Mouse (Mus musculus): ENCODE measurements at regions not wholly inside any gene's neighbourhood (a gene's known extent, or its start where the extent isn't known, plus 50 kb on each side); places are given as distances from the start of the nearest gene placed in this dataset.

GRCm38 (mm10) chr10:93361654-93362195 lies 50.8 kb upstream of the Elk3 start:
- DNase-seq = no peak

- no peak for DNase-seq
These were observed 53.3 kb upstream of the Elk3 start for GRCm38 (mm10) chr10:93364108-93364793.

DNA sequence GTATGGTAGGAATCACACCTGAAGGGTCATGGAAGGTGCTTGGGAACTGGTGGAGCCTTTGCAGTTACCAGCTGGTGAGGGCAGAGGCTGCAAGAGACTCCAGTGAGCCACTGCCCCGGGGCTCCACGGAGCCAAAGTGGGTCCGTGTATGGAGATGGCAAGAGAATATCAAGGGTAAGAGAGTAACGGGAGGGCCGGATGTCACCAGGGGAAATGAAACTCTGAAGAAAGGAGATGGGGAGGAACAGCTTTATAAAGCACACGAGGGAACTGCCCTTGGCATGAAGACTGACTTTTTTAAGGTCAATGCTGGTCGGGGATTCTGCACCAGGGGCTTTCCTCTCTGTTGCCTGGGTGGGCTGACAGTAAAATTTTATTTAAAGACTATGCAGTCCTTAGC lies 53.9 kb upstream of the Elk3 start:
- DNase-seq = no peak

- DNase-seq = no peak
These were observed 54.4 kb upstream of the Elk3 start for GRCm38 (mm10) chr10:93365318-93365717.

GRCm38 (mm10) chr10:93365824-93366223 lies 54.9 kb upstream of the Elk3 start:
- no peak for DNase-seq

DNA sequence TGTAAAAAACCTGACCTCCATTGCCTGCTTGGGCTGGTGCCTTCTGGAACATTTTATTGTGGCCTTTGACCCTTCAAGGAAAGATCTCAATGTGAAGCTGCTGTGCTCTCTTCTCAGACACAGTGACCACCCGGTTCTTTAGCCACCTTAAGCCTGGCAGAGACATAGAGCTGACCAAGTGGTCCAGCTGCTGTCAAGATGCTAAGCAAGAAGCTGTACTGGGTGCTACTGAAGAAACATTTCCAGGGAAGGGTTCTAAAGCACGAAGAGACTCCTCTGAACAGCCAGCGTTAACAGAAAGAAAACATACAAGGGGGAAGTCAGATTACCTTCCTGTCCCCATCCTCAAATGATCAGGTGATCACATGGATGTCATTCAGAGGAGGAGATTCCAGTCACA lies 58.8 kb upstream of the Elk3 start:
- no peak for DNase-seq

DNA sequence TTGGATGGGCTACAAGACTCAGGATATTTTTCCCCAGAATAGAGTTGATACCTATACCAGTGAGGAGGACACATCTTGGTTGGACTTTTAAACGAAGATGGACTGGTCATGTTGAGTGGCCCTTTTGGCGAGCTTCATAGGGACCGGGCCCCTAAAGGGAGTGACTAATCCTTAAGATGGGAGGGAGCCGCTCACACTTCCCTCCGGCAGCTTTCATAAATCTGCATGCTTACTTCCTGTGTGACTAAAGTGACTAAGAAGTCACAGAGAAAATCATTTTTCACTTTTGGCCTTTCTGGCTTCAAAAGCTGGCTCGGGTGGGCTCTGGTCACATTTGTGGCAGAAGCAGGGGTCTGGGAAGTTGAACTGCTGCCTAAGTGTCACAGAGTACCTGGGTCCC lies 59.4 kb upstream of the Elk3 start:
- no peak for DNase-seq

DNA sequence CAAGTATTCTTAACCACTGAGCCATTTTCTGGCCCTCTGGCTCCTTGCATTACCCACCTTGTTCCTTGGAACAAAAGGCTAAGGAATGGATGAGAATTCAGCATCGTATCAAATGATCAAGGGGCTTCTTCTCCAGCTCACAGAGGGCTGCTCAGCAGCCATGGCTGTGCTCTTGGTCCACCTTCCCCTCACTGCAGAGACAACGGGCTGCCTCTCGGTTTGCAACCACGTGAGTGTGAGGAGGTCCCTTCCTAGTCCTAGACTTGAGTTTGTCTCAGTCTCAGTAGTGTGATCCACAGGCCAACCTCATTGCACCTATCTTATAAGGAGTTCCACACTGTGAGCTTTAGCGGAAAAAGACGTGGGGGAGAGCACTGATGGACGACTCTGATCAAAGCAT lies 61.3 kb upstream of the Elk3 start:
- DNase-seq = no peak

DNA sequence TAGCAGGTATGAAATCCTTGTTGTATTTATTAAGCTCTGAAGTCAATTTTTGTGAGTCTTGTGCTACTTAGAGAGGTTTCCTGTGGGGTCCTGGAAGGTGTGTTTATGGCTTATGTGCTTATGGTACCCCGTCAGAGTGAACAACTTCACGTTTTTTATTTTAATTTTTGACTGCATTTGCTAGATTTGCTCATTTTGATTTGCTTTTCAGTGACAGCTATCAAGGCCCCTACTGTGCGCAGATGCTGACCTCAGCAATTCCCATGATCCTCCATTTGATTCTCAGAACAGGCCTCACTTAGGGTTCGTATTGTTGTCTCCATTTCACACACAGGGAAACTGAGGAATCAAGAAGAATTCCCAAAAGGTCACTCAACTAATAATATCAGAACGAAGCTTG lies 62.3 kb upstream of the Elk3 start:
- DNase-seq = no peak

- DNase-seq = no peak
These were observed 63.2 kb upstream of the Elk3 start for GRCm38 (mm10) chr10:93373954-93374689.

DNA sequence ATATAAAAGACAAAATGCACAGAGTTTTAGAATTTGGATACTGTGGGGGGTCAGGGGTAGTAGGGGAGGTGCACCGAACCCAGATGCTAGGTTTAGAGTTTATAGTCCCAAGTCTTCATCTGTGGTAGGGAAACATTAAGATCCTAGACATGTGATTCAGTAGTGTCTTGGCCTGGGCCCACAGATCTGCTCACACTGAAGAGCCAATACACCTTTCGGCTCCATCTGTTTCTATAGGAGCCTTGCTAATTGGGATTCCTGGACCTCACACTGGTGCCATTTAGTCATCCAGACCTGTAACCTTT lies 63.7 kb upstream of the Elk3 start:
- DNase-seq = no peak

DNA sequence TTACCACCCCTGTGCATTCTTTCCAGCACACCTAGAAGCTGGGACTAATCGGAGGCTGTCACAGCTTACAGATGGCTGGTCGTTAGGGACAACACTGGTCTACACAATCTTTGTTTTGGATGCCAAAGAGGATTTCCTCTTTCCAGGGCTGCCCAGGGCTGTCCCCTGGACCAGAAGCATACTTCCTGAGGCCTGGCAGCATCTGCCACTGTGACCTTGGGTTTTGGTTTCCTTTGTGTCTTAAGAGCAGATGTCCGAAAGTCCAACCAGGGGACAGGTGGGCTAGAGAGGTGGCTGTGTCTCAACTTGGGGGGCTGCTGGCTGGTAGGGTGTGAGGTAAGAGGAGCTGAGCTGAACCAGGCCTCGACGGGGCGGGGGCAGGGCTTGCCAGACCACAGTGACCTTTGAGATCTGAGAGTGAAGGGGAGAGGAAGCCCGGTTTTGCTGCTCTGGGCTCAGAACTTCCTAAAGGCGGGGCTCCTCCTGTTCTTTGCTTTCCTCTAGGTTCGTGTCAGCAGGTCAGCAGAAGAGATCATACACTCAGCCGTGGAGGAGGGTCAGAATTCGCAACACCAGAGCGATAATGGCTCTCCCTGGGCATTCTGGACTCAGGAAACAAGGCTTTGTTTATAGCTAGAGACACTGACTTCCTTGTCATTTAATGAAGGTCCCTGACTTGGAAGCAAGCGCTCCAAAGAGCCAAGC lies 64.2 kb upstream of the Elk3 start:
- peak; percentile 47 for DNase-seq

DNA sequence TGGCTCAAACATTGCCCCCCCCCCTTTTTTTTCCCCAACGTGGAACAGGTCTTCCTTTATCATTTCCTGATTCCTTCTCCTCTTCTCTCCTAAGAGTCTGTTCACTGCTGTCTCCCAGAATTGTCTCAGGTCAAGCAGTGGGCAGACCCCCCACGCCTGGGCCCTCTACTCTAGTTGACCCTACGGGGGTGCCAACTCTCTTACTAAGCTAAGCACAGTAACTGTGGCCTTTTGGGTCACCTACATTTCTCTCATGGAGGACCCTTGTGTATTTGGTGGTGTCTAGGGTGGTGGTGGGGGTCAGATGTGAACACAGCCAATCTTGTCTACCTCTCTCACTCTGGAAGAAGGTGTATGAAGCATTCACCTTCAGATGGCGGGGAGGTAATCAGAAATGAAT lies 64.8 kb upstream of the Elk3 start:
- DNase-seq = no peak

- no peak for DNase-seq
These were observed 65.6 kb upstream of the Elk3 start for GRCm38 (mm10) chr10:93376457-93376941.

DNA sequence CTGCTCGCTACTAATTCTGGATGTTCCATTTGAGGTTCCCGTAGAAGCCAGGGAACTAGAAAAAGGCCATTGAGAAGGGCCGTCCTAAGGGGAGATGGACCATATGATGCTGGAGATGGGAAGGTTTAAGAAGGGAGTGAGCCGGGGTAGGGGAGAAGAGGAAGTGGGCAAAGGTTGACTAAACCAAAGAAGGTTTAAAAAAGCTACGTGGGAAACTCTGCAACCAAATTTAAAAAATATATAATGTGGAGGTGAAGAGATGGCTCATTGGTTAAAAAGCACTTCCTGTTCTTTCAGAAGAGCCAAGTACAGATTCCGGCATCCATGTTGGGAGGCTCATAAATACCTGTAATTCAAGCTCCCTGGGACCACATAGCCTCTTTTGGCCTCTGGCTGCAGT lies 63.9 kb upstream of the Lta4h start:
- no peak for DNase-seq

GRCm38 (mm10) chr10:93391296-93391695 lies 61.9 kb upstream of the Lta4h start:
- peak; percentile 25 for DNase-seq

- DNase-seq = no peak
These were observed 59.3 kb upstream of the Lta4h start for GRCm38 (mm10) chr10:93393902-93394301.

- no peak for DNase-seq
These were observed 55.5 kb upstream of the Lta4h start for GRCm38 (mm10) chr10:93397711-93398110.

GRCm38 (mm10) chr10:93398531-93399320 lies 54.5 kb upstream of the Lta4h start:
- no peak for DNase-seq

- DNase-seq = no peak
These were observed 50.3 kb upstream of the Lta4h start for GRCm38 (mm10) chr10:93402689-93403509.
